Mouse (Mus musculus) E14TG2a.4 (cell line): ENCODE results near the gene Morc3.

Experiments
- CTCF ChIP-seq: conservative IDR thresholded peaks from 2 replicates; pipeline ENCODE4 v1.5.1; 2014; ENCODE audit warnings: low read length
- NANOG ChIP-seq: IDR thresholded peaks from 2 replicates; pipeline ENCODE4 v1.6.1; 2014; ENCODE audit warnings: borderline replicate concordance, low read length, mixed read lengths
- POU5F1 ChIP-seq: IDR thresholded peaks from 2 replicates; pipeline ENCODE4 v1.6.1; 2014; ENCODE audit warnings: low read length, borderline replicate concordance

GRCm38 (mm10) chr16:93908196-93908595 lies 76.3 kb downstream of the Morc3 start:
- TF ChIP-seq CTCF (no peak), POU5F1 (no peak), NANOG (no peak)
